Mouse (Mus musculus): ENCODE results near the gene Pxmp4.

DNA sequence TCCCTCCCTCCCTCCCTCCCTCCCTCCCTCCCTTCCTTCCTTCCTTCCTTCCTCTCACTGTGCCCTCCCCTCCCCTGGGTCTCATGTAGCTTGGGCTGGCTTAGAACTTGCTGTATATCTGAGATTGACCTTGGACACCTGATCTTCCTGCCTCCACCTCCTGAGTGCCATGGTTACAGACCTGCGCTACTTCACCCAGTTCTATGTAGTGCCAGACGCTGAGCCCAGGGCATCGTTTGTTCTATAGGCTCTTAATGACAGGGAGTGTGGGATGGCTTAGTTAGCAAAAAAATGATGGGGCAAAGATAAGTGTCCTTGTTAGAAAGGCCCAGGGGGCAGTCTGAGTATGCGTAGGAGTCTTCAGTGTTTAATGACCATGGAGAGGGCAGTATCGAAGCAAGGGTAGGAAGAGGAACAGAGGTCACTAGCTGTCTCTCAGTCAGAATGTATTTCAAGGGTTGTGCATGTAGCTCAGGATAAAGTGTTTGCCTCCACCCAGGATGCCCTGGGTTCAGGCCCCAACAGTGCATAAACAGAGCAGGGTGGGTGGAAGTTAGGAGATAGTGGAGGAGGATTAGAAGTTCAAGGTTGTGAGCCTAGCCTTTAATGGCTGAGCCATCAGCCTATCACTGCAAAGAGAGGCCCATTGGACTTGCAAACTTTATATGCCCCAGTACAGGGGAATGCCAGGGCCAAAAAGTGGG, 29.7 kb upstream of the Pxmp4 start:
- TF ChIP-seq CTCF (IDR thresholded peaks at IDR 0.05; ENCODE audit: low read depth) (no peak), EP300 (optimal IDR thresholded peaks at IDR 0.05) (no peak)
